Mouse (Mus musculus) kidney, postnatal 36 days (tissue): Measurements from ENCODE around the gene Gpkow.
A peak's percentile ranks its signal among the peaks of the same experiment; 100 is the strongest.

ENCODE experiments used
- DNase-seq, 2 experiments: peaks; one replicate each; pipeline ENCODE4 v3.0.0; 2021 to 2022; ENCODE audit warnings: mixed read lengths in 2 of 2

Gene Gpkow

GRCm38 (mm10) chrX:7750432-7751116 is 53.6 kb downstream of the Gpkow start, which contains the start of gene Ccdc120:
Gene Ccdc120 (minus strand): TSS chrX:7750905.
- DNase-seq: peak; percentile 79 to 87

- peak in 1 of 2 experiments; percentile 56 for DNase-seq
Observed at GRCm38 (mm10) chrX:7753627-7754026, 56.7 kb downstream of the Gpkow start.
